Mouse (Mus musculus) frontal cortex, postnatal 25 days (tissue): ENCODE data around the gene Rara.

ENCODE experiments used
- DNase-seq, 2 experiments: peaks; one replicate each; pipeline ENCODE4 v3.0.0; 2022; ENCODE audit warnings: low spot score in 2 of 2

Rara gene

GRCm38 (mm10) chr11:98937914-98938694 is 10.5 kb downstream of the Rara start:
- DNase-seq, result no peak

GRCm38 (mm10) chr11:98938701-98939083 is 11.1 kb downstream of the Rara start:
- no peak for DNase-seq

GRCm38 (mm10) chr11:98939084-98939952 is 11.7 kb downstream of the Rara start:
- DNase-seq, result no peak

GRCm38 (mm10) chr11:98939953-98940641 is 12.5 kb downstream of the Rara start:
- DNase-seq, result no peak

- no peak for DNase-seq
These were observed 13.2 kb downstream of the Rara start for GRCm38 (mm10) chr11:98940776-98941175.

GRCm38 (mm10) chr11:98941341-98941825 is 13.8 kb downstream of the Rara start:
- no peak for DNase-seq

GRCm38 (mm10) chr11:98941826-98942550 is 14.4 kb downstream of the Rara start:
- no peak for DNase-seq

GRCm38 (mm10) chr11:98942555-98942922 is 14.9 kb downstream of the Rara start:
- DNase-seq, result no peak

- no peak for DNase-seq
These were observed 15.5 kb downstream of the Rara start for GRCm38 (mm10) chr11:98942923-98943641.

- DNase-seq, result no peak
These were observed 16.3 kb downstream of the Rara start for GRCm38 (mm10) chr11:98943741-98944461.

- no peak for DNase-seq
These were observed 17.4 kb downstream of the Rara start for GRCm38 (mm10) chr11:98944897-98945604.

GRCm38 (mm10) chr11:98945605-98945977 is 18.0 kb downstream of the Rara start:
- DNase-seq, result no peak

- DNase-seq, result no peak
These were observed 20.5 kb downstream of the Rara start for GRCm38 (mm10) chr11:98947969-98948569.

GRCm38 (mm10) chr11:98949242-98949957 is 21.8 kb downstream of the Rara start:
- DNase-seq, result no peak

GRCm38 (mm10) chr11:98949958-98950460 is 22.4 kb downstream of the Rara start:
- DNase-seq, result no peak

- DNase-seq, result no peak
These were observed 22.9 kb downstream of the Rara start for GRCm38 (mm10) chr11:98950484-98950883.

GRCm38 (mm10) chr11:98951026-98951906 is 23.6 kb downstream of the Rara start:
- DNase-seq, result no peak
